Mouse (Mus musculus): ENCODE measurements around the gene Git1. TPM values are rescaled to one million over a fixed set of nuclear protein-coding genes. Genes with fewer than 3 reads are reported as not detected.

Gene Git1
- polyA plus RNA-seq, 1 experiment = 53.9 TPM

- Histone ChIP-seq H3K79me2 (ENCODE audit: control insufficient read depth, insufficient read depth) (no peaks in the 10 kb centered on the region), H3K4me3 (peak within 1 kb of the TSS; percentile 70), H3ac (ENCODE audit: control insufficient read depth, insufficient read length) (peak within 1 kb of the TSS; percentile 34), H3K27me3 (ENCODE audit: control insufficient read depth, insufficient read depth, insufficient read length) (no peaks in the 10 kb centered on the region), H3K36me3 (ENCODE audit: control insufficient read depth, insufficient read depth) (no peaks in the 10 kb centered on the region), H3K4me2 (ENCODE audit: low read depth) (peak within 1 kb of the TSS; percentile 93)
- no peak for TF ChIP-seq CEBPB (IDR thresholded peaks at IDR 0.05; ENCODE audit: insufficient read depth, poor library complexity, severe bottlenecking)
- no peak for TF ChIP-seq MYOD1 (IDR thresholded peaks at IDR 0.05; ENCODE audit: control insufficient read depth in 1 of 3, insufficient read length in 2 of 3, low read depth in 2 of 3)
- no peak for TF ChIP-seq SRF (IDR thresholded peaks at IDR 0.05; ENCODE audit: control insufficient read depth, insufficient read length, low read depth)
- TF ChIP-seq MYOG (IDR thresholded peaks at IDR 0.05; ENCODE audit: control insufficient read depth in 1 of 3, insufficient read depth in 1 of 3, insufficient read length in 2 of 3, low read depth in 2 of 3) = no peak
- TF ChIP-seq TCF3 (IDR thresholded peaks at IDR 0.05; ENCODE audit: insufficient read length, low read depth) = no peak
- TF ChIP-seq REST (IDR thresholded peaks at IDR 0.05; ENCODE audit: insufficient read depth, insufficient read length) = no peak
- no peak for TF ChIP-seq E2F4 (IDR thresholded peaks at IDR 0.05; ENCODE audit: insufficient read depth)
- TF ChIP-seq POLR2AphosphoS2 (IDR thresholded peaks at IDR 0.05; ENCODE audit: insufficient read length, low read depth) = no peak
- TF ChIP-seq POLR2A (IDR thresholded peaks at IDR 0.05; ENCODE audit: insufficient read length, low read depth) = no peak
- no peak for TF ChIP-seq USF1 (IDR thresholded peaks at IDR 0.05; ENCODE audit: low read depth)
- no peak for TF ChIP-seq MAX (IDR thresholded peaks at IDR 0.05; ENCODE audit: low read depth)
Measured at GRCm38 (mm10) chr11:77515637-77516552, 22.5 kb downstream of the Git1 start, which contains the start of gene Trp53i13. Gene Trp53i13 (minus strand): TSS chr11:77515980.

- Histone ChIP-seq H3K27me3 (ENCODE audit: control insufficient read depth, insufficient read depth, insufficient read length) (no peaks in the 10 kb centered on the region), H3K36me3 (ENCODE audit: control insufficient read depth, insufficient read depth) (no peaks in the 10 kb centered on the region), H3K4me3 (no peak overlapping the region), H3K4me2 (ENCODE audit: low read depth) (no peak overlapping the region), H3ac (ENCODE audit: control insufficient read depth, insufficient read length) (no peak overlapping the region), H3K79me2 (ENCODE audit: control insufficient read depth, insufficient read depth) (no peaks in the 10 kb centered on the region)
- TF ChIP-seq E2F4 (IDR thresholded peaks at IDR 0.05; ENCODE audit: insufficient read depth) = no peak
- no peak for TF ChIP-seq TCF3 (IDR thresholded peaks at IDR 0.05; ENCODE audit: insufficient read length, low read depth)
- TF ChIP-seq POLR2A (IDR thresholded peaks at IDR 0.05; ENCODE audit: insufficient read length, low read depth) = no peak
- no peak for TF ChIP-seq CEBPB (IDR thresholded peaks at IDR 0.05; ENCODE audit: insufficient read depth, poor library complexity, severe bottlenecking)
- TF ChIP-seq MYOD1 (IDR thresholded peaks at IDR 0.05; ENCODE audit: control insufficient read depth in 1 of 3, insufficient read length in 2 of 3, low read depth in 2 of 3) = no peak
- TF ChIP-seq MAX (IDR thresholded peaks at IDR 0.05; ENCODE audit: low read depth) = no peak
- TF ChIP-seq MYOG (IDR thresholded peaks at IDR 0.05; ENCODE audit: control insufficient read depth in 1 of 3, insufficient read depth in 1 of 3, insufficient read length in 2 of 3, low read depth in 2 of 3) = no peak
- no peak for TF ChIP-seq POLR2AphosphoS2 (IDR thresholded peaks at IDR 0.05; ENCODE audit: insufficient read length, low read depth)
- TF ChIP-seq TCF12 (IDR thresholded peaks at IDR 0.05; ENCODE audit: insufficient read depth, poor library complexity, severe bottlenecking) = no peak
- TF ChIP-seq SRF (IDR thresholded peaks at IDR 0.05; ENCODE audit: control insufficient read depth, insufficient read length, low read depth) = no peak
- TF ChIP-seq USF1 (IDR thresholded peaks at IDR 0.05; ENCODE audit: low read depth) = no peak
- TF ChIP-seq REST (IDR thresholded peaks at IDR 0.05; ENCODE audit: insufficient read depth, insufficient read length) = no peak
Measured at GRCm38 (mm10) chr11:77516553-77517425, 23.4 kb downstream of the Git1 start.

GRCm38 (mm10) chr11:77518051-77518798 lies 24.9 kb downstream of the Git1 start:
- Histone ChIP-seq H3K4me3 (no peak overlapping the region), H3K27me3 (ENCODE audit: control insufficient read depth, insufficient read depth, insufficient read length) (no peaks in the 10 kb centered on the region), H3K4me2 (ENCODE audit: low read depth) (no peak overlapping the region), H3ac (ENCODE audit: control insufficient read depth, insufficient read length) (no peak overlapping the region), H3K79me2 (ENCODE audit: control insufficient read depth, insufficient read depth) (no peaks in the 10 kb centered on the region), H3K36me3 (ENCODE audit: control insufficient read depth, insufficient read depth) (no peaks in the 10 kb centered on the region)
- no peak for TF ChIP-seq POLR2AphosphoS2 (IDR thresholded peaks at IDR 0.05; ENCODE audit: insufficient read length, low read depth)

- no peaks in the 10 kb centered on the region for H3K27me3 ChIP-seq (ENCODE audit: control insufficient read depth, insufficient read depth, insufficient read length)
- H3K4me3 ChIP-seq = no peak within 1 kb of the TSS
- no peak within 1 kb of the TSS for H3K4me2 ChIP-seq (ENCODE audit: low read depth)
- no peaks in the 10 kb centered on the region for H3K79me2 ChIP-seq (ENCODE audit: control insufficient read depth, insufficient read depth)
- TF ChIP-seq POLR2AphosphoS2 (IDR thresholded peaks at IDR 0.05; ENCODE audit: insufficient read length, low read depth) = no peak
- TF ChIP-seq MAX (IDR thresholded peaks at IDR 0.05; ENCODE audit: low read depth) = no peak
- TF ChIP-seq TCF12 (IDR thresholded peaks at IDR 0.05; ENCODE audit: insufficient read depth, poor library complexity, severe bottlenecking) = no peak
- H3K36me3 ChIP-seq (ENCODE audit: control insufficient read depth, insufficient read depth) = no peaks in the 10 kb centered on the region
- H3ac ChIP-seq (ENCODE audit: control insufficient read depth, insufficient read length) = no peak within 1 kb of the TSS
Measured at GRCm38 (mm10) chr11:77519043-77519442, 25.7 kb downstream of the Git1 start, which contains the start of gene Gm10392. Gene Gm10392 (minus strand): TSS chr11:77519198.
